Mouse (Mus musculus): ENCODE measurements around the gene Frmd4a.

Frmd4a gene

GRCm38 (mm10) chr2:4017528-4018288 lies at the start of gene Frmd4a:
Gene Frmd4a, plus strand, starts transcription at chr2:4017717.
- peak; percentile 18 for DNase-seq

DNA sequence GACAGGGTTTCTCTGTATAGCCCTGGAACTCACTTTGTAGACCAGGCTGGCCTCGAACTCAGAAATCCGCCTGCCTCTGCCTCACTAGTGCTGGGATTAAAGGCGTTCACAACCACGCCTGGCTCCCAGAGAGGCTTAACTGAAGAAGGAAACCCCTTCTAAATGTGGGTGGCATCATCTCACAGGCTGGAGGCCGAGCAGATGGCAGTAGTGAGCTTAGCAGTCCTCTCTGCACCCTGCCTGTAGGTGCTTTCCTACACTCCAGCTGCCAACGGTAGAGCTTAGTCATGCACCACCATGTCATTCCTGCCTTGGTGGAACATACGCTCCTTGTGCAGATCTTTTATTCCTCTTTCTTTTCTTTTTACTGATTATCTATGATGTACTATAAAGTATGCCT lies 28.6 kb upstream of the Frmd4a start:
- DNase-seq, result no peak

- DNase-seq, result no peak
These were observed 27.1 kb upstream of the Frmd4a start for GRCm38 (mm10) chr2:3990431-3990830.

DNA sequence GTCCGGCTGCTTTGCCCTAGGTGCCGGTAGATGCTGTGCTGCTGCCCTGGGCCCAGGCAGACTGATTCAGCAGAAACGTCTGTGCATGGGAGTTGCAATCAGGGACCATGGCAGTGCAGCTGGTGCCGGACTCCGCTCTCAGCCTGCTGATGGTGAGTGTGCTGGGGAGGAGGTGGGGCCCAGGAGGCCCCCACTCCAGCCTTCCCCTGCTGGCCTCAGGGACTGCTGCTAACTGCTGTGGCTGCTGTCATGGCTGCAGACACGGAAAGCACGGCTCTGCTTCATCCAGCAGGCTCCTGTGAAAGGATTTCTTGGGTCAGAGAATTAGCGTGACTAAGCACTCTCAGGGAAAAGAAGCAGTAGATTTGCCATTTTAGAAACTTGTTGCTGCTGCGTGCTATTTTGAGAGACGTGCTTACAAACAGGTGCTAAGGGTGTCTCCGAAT lies 937 bp downstream of the Frmd4a start:
- peak; percentile 79 for DNase-seq

DNA sequence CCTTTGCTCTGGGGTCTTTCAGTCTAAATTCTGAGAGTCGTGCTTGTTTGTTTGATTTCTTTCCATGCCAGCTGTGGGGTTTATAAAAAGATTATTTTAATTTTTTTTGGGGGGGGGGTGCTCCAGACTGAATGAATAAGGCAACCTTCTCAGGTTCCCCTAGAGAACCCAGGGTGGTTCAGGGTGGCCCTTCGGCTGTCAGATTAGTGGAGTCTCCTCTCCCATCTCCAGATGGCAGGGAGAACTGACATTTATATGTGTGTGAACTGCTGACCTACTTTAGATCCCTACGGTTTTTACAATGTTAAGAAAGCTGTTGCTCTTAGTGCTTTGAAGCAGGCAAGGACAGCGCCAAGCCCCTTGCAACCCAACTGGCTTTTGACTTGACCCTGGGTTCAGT lies 1.4 kb downstream of the Frmd4a start:
- peak; percentile 57 for DNase-seq

DNA sequence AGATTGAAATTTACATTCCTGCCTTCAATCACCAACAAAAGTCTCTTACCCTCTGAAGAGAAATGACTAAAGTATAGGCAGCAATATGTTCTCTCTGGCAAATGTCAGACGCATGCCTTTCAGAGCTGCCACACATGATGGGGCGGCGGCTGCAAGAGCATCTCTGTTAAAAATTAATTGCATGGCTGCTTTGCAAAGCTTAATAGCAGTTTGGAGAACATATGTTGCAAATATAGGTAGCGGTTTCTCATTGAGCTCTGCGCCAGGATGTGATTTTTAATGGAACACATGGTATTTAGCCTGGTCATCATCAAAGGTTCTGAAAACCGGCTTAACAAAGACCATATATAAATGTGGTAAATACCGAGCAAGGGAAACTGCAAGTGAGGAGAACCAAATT lies 7.4 kb downstream of the Frmd4a start:
- DNase-seq, result no peak

- DNase-seq, result no peak
These were observed 11.7 kb downstream of the Frmd4a start for GRCm38 (mm10) chr2:4029031-4029747.

DNA sequence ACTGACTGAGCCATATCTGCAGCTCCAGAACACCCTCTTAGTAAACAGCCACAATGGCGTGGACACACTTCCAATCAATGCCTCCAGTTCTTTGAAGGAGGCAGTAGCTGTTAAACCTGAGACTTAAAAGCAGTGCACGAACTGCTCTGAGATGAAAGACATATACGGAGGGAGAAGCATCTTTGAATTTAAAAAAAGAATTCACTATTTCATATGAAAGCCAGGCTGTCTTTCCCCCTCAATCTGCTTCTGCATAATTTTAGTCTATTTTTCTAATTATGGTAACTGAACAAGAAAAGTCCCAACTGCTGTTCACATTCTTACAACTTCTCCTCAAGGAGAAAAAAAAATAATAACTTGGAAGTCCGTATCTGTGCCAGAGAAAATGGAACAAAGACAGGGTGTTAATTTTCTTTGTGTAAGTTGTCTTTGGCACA lies 18.7 kb downstream of the Frmd4a start:
- DNase-seq, result no peak

DNA sequence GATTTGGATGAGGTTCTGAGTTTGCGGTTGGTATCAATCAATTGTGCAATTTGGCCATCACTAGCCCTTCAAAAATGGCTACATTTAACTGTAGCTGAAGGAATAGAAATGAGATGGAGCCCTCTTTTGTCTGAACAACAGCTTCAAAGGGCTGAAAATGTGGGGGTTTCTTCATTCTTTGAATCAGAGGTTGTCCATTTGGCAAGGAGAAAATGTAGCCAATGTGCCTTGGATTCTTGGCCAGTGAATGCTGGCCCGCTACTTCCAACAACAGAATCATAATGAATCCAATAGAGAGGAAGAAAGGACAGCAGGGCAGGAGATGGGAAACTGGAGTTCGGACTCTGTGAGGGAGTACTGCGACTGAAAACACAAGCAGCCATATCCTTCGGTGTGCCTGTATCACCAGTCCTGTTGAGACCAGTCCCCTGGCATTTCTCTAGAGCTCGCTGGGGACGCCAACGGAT lies 19.2 kb downstream of the Frmd4a start:
- no peak for DNase-seq

GRCm38 (mm10) chr2:4042009-4042408 lies 24.5 kb downstream of the Frmd4a start:
- peak; percentile 85 for DNase-seq

GRCm38 (mm10) chr2:4055481-4055880 lies 38.0 kb downstream of the Frmd4a start:
- peak; percentile 60 for DNase-seq

DNA sequence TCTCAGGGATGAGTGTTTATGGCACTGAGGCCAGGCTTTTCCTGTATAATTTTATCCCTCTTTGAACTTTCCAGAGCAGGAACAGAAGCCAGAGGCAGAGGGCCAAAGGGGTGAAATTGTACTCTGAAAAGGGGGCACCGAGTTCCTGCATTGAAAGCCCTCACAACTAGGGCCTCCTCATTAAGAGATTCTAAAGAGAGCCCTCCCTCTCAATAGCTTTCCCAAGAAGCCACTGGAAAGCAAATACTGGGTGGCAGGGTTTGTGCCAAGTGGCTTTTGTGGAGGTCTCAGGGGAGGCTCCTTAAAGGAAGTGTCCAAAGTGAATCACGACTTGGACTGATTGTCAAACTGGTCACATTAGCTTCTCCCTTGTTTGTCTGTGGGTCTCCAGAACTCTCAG lies 43.2 kb downstream of the Frmd4a start:
- no peak for DNase-seq

DNA sequence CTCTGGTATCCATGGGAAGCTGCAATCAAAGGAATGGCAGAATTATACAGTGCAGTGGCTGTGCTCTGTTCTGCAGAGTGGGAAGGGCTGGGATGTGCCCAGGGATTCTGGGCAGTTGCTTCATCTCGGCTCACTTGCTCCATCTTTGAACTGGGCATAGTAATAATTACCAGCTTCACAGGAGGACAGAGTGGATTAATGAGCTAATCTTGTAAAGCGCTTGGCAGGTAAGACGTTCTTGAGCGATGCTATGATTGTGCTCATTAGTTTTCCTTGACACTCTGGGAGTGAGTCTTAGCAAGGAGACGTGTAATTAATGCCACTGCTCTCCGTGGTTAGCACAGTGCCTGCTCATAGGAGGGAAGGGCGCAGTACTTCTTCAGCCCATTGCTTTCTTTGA lies 54.3 kb downstream of the Frmd4a start:
- peak; percentile 50 for DNase-seq

DNA sequence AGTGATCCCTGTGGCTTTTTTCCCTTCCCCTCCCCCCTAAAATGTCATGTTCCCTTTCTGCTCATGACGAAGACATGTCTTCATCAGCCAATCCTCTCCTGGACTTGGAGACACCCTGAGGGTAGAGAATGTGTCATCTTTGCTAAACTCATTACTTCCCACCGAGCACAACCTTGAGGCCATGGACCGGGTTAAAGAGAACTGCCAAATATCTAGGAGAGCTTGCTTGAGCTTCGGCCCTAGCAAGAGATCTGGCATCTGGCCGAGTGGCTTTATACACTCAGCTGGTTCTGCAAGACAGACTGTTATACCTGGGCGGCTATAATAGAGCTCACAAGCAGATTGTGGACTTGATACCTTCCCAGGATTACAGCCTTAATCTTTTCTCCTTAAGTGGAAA lies 66.4 kb downstream of the Frmd4a start:
- peak; percentile 63 for DNase-seq

- DNase-seq, result no peak
These were observed 80.1 kb downstream of the Frmd4a start for GRCm38 (mm10) chr2:4097601-4098000.

- peak; percentile 83 for DNase-seq
These were observed 81.6 kb downstream of the Frmd4a start for GRCm38 (mm10) chr2:4098948-4099776.

- DNase-seq, result no peak
These were observed 82.2 kb downstream of the Frmd4a start for GRCm38 (mm10) chr2:4099777-4100104.

DNA sequence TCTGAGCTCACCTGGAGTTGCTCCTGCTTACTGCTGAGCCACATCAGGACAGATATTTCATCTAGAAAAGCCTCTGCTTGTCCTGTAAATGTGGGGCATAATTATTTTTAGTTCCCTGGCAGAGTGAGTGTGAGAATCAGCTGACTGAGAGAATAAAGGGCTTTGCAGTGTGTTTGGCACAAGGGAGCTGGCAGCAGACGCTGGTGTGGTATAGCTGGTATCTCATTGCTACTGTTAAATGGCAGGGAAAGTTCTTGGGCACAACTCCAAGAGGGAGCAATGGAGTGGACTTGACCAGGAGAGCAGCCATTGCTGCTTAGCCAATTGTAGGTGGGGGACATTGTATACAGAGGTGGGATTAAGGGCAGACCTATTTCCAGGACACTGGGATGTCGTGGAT lies 83.9 kb downstream of the Frmd4a start:
- DNase-seq, result no peak

DNA sequence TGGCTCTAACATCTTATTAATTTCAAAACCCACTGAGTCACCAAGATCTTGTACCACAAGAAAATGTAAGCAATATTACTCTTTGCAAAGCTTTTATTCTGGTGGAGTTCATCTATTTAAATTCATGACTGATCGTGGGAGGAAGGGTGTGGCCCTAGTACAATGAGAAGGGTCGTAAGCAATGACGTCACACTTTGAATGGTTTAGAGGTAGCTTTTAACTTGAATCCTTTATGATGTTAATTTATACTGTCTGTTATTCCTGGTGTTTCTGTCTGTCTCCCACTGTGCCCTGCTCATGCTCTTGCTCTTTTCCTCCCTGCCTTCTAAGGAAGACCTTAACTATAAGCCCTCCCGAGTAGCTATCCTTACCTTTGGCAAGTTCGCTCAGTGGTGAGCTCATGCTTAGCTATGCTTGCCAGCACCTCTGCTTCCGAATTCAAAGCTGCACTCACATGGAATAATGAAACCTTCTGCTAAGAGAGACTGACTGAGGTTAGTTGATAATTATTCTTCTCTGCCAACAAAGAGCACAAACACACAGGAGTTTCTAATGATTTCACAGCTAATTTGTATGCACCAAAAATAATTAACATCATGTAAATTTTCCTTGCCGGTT lies 95.9 kb downstream of the Frmd4a start:
- no peak for DNase-seq

DNA sequence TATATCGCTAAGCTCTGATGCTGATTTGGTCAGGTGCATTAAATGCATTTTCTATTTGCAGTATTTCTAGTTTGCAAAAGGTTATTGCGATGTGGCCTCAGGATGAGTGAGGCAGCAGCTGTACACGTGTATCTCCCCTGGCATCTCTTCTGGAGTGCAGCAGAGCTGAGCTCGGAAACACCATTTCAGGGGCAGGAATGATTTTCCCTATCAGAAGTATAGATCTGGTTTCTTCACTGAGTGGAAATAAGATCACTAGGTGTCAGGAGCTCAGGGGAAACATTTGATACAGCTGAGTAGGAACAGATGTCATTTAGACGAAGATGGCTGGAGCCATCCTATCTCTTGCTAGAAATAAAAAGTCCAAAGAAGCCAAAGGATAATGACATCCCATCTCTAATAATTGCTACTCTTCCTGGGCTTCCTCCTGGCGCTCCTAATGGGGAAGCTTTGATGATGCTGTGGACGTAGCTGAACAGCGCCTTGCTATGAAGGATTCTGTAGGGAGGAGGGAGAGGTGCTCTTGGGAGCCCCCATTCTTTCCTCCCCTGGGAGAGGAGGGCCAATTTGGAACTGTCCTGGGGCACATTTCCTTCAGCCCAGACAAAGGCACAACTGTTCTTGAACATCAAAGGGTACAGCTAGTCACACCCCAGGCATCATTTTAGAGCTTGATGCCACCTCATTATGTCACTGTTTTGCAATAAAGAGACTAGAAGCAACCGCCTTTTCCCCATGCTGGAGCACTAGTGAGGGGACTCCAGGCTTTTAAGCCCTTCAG lies 102.4 kb downstream of the Frmd4a start:
- DNase-seq, result peak; percentile 78

DNA sequence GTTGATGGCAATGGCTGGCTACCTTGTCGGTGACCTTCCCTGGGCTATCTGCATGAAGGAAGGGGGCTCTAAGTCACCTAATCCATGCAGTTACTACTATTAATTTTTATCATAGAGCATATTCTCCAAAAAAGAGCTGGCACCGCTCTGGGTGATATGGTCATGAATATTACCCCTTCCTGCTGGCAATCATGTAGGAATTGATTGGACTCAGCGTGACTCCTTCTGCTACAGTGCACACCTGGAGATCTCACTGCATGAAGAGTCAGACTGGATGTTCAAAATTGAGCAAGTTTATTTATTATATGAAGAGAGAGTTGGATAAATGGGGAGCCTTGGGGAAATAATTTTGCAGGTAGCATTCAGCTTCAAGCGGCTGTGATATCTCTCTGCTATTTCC lies 113.7 kb downstream of the Frmd4a start:
- no peak for DNase-seq

GRCm38 (mm10) chr2:4137493-4137892 lies 120.0 kb downstream of the Frmd4a start:
- no peak for DNase-seq
